Mouse (Mus musculus): Measurements from ENCODE around the gene Hnrnpa3. TPM values are rescaled to one million over a fixed set of nuclear protein-coding genes. Genes with fewer than 3 reads are reported as not detected.
"Not testable (repeated sequence)": the region's sequence is repeated elsewhere in the genome, so short reads cannot be mapped to it uniquely, and the experiment has no call there.

Gene Hnrnpa3
- polyA plus RNA-seq, 1 experiment from 2014 or later, result 194 TPM

- ATAC-seq (replicated peaks); H3K4me3 ChIP-seq; H3K27ac ChIP-seq; H3K36me3 ChIP-seq (replicated peaks); H3K27me3 ChIP-seq (replicated peaks); H3K4me1 ChIP-seq; H3K9me3 ChIP-seq; H3K4me2 ChIP-seq; H3K9ac ChIP-seq: not testable (repeated sequence)
- 89% methylated on average over 4 of the region's 4 CpGs for WGBS
Observed at GRCm38 (mm10) chr2:75642312-75642711, 16.7 kb upstream of the Hnrnpa3 start.

GRCm38 (mm10) chr2:75642795-75643550, 16.1 kb upstream of the Hnrnpa3 start:
- 84% methylated on average over 8 of the region's 8 CpGs for WGBS
- no peak for ATAC-seq (replicated peaks)

GRCm38 (mm10) chr2:75643950-75644349, 15.1 kb upstream of the Hnrnpa3 start:
- Histone ChIP-seq H3K27ac (no peak overlapping the region), H3K4me1 (no peaks in the 10 kb centered on the region), H3K4me2 (no peak overlapping the region), H3K27me3 (replicated peaks) (no peaks in the 10 kb centered on the region), H3K36me3 (replicated peaks) (no peaks in the 10 kb centered on the region), H3K9me3 (no peaks in the 10 kb centered on the region), H3K4me3 (no peak overlapping the region), H3K9ac (no peak overlapping the region)
- no peak for ATAC-seq (replicated peaks)
- 88% methylated on average over 6 of the region's 6 CpGs for WGBS

More at GRCm38 (mm10) chr2:75642795-75643550, 16.1 kb upstream of the Hnrnpa3 start:
- no peaks in the 10 kb centered on the region for H3K27me3 ChIP-seq (replicated peaks)
- H3K9me3 ChIP-seq, result no peaks in the 10 kb centered on the region
- no peak overlapping the region for H3K4me2 ChIP-seq
- H3K4me1 ChIP-seq, result no peaks in the 10 kb centered on the region
- H3K9ac ChIP-seq, result no peak overlapping the region
- no peak overlapping the region for H3K4me3 ChIP-seq
- no peaks in the 10 kb centered on the region for H3K36me3 ChIP-seq (replicated peaks)
- H3K27ac ChIP-seq, result no peak overlapping the region

- WGBS, result 91% methylated on average over 12 of the region's 12 CpGs
- ATAC-seq (replicated peaks), result no peak
- H3K36me3 ChIP-seq (replicated peaks), result no peaks in the 10 kb centered on the region
- no peak overlapping the region for H3K4me2 ChIP-seq
- H3K27ac ChIP-seq, result no peak overlapping the region
- H3K4me1 ChIP-seq, result no peaks in the 10 kb centered on the region
- H3K9me3 ChIP-seq, result no peaks in the 10 kb centered on the region
- H3K9ac ChIP-seq, result no peak overlapping the region
- H3K4me3 ChIP-seq, result no peak overlapping the region
- no peaks in the 10 kb centered on the region for H3K27me3 ChIP-seq (replicated peaks)
Observed at GRCm38 (mm10) chr2:75645251-75645650, 13.8 kb upstream of the Hnrnpa3 start.

GRCm38 (mm10) chr2:75650437-75650836, 8.6 kb upstream of the Hnrnpa3 start:
- Histone ChIP-seq H3K36me3 (replicated peaks) (no peaks in the 10 kb centered on the region), H3K9me3 (no peaks in the 10 kb centered on the region), H3K9ac (no peak overlapping the region), H3K27ac (no peak overlapping the region), H3K4me3 (no peak overlapping the region), H3K4me2 (no peak overlapping the region), H3K4me1 (no peaks in the 10 kb centered on the region), H3K27me3 (replicated peaks) (no peaks in the 10 kb centered on the region)
- WGBS, result 93% methylated on average over 1 of the region's 1 CpGs
- ATAC-seq (replicated peaks), result no peak

DNA sequence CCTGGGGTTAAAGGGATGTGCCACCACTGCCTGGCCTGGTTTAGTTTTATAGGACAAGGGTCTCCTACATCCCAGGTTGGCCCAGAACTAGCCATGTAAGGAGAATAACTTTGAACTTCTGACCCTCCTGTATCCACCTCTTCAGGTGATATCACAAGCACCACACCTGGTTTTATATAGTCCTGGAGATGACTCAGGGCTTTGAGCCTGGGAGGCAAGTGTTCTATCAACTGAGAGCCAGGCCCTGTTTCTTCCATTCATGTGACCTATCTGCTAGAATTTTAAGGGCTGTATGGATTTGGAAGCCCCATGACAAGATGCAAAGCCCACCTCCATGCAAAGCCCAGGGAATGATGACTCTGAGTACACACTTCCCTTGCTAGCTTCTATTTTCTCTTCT, 5.9 kb upstream of the Hnrnpa3 start:
- Histone ChIP-seq H3K4me1 (peaks cover 10% of the 10 kb centered on the region), H3K4me2 (no peak overlapping the region), H3K36me3 (replicated peaks) (no peaks in the 10 kb centered on the region), H3K27me3 (replicated peaks) (no peaks in the 10 kb centered on the region), H3K4me3 (no peak overlapping the region), H3K27ac (no peak overlapping the region), H3K9me3 (no peaks in the 10 kb centered on the region), H3K9ac (no peak overlapping the region)
- no peak for ATAC-seq (replicated peaks)

DNA sequence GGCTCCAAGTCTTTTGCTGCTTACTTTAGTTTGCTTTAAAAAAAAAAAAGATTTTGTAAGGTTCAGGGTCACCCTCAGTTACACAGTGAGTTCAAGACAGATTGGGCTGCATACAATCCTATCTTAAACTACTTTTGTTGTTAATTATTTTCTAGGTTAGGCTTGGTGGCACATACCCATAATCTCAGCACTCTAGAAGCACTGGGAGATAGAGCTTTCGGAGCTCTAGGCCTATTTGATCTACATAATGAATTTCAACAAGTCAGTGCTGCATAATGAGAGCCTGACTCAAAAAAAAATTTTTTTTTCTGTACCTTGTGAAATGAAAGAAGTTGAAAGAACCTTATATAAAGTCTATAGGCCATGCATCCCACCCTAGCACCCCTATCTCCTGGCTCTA, 4.4 kb upstream of the Hnrnpa3 start:
- Histone ChIP-seq H3K4me2 (no peak overlapping the region), H3K36me3 (replicated peaks) (no peaks in the 10 kb centered on the region), H3K27ac (no peak overlapping the region), H3K27me3 (replicated peaks) (no peaks in the 10 kb centered on the region), H3K9ac (no peak overlapping the region), H3K9me3 (no peaks in the 10 kb centered on the region), H3K4me1 (peaks cover 10% of the 10 kb centered on the region), H3K4me3 (no peak overlapping the region)
- WGBS, result 80% methylated on average over 1 of the region's 1 CpGs
- no peak for ATAC-seq (replicated peaks)

DNA sequence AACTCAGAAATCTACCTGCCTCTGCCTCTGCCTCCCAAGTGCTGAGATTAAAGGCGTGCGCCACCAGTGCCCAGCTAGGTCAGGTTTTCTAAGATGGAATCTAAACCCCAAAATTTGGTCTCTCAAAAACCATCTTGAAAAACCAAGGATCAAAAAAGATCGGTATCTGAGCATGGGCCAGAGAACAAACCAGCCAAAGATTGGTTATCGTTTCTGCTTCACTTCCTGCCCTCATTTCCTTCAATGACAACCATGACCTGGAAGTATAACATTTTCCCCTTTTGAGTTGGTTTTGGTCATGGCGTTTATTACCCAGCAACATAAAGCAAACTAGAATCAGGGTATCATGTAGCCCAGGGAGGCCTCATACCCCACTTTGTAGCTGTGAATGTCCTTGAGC, 2.1 kb upstream of the Hnrnpa3 start:
- no peaks in the 10 kb centered on the region for H3K27me3 ChIP-seq (replicated peaks)
- no peak for ATAC-seq (replicated peaks)
- peaks cover 23% of the 10 kb centered on the region for H3K4me1 ChIP-seq
- peak overlapping the region; percentile 99; the same call in 1 of the 2 replicates for H3K27ac ChIP-seq
- no peak overlapping the region for H3K4me3 ChIP-seq
- H3K4me2 ChIP-seq, result no peak overlapping the region
- no peaks in the 10 kb centered on the region for H3K36me3 ChIP-seq (replicated peaks)
- no peaks in the 10 kb centered on the region for H3K9me3 ChIP-seq
- no peak overlapping the region for H3K9ac ChIP-seq
- WGBS, result 96% methylated on average over 5 of the region's 5 CpGs

DNA sequence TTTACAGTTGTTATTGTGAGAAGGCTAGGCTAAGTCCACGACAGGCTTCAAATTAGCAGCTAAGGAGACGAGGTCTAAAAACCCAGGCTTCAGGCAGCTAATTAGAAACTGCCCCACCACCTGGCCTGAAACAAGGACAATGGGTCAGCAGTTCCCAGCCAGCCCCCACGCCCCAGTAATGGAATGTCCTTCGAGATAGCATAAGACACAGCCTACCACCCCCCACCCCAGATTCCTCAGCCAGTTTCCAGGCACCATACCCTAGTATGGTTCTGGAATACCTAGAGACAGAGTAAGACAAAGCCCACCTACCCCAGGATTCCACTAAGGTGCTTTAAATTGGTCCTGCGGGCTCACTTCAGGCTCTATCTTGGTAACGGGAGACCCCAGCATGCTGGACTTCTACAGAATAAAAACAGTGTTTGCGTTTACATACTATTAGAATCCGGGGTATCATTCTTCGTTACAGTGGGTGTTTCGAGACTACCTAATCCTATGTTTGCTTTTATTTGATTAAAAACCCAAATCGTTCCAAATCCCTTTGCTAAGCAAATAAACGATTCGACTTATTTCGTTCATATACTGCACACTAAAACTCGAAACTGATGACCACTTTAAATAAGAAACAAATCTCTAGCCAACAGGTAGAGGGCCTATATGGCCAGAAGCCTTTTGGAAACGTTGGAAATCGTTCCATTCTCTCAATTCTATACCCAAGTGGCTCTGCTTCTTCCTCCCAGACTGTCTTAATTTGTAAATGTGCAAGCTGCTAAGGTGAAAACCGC, 962 bp upstream of the Hnrnpa3 start:
- no peaks in the 10 kb centered on the region for H3K9me3 ChIP-seq
- 3% methylated on average over 18 of the region's 18 CpGs for WGBS
- H3K27ac ChIP-seq, result peak overlapping the region; percentile 99
- H3K4me1 ChIP-seq, result peaks cover 23% of the 10 kb centered on the region
- no peaks in the 10 kb centered on the region for H3K27me3 ChIP-seq (replicated peaks)
- peak overlapping the region; percentile 55 for H3K4me2 ChIP-seq
- H3K4me3 ChIP-seq, result peak overlapping the region; percentile 64
- peak; percentile 10; the same call in 1 of the 2 replicates for ATAC-seq (replicated peaks)
- peak overlapping the region; percentile 82 for H3K9ac ChIP-seq
- peaks cover 8% of the 10 kb centered on the region; the same call in 1 of the 2 replicates for H3K36me3 ChIP-seq (replicated peaks)

DNA sequence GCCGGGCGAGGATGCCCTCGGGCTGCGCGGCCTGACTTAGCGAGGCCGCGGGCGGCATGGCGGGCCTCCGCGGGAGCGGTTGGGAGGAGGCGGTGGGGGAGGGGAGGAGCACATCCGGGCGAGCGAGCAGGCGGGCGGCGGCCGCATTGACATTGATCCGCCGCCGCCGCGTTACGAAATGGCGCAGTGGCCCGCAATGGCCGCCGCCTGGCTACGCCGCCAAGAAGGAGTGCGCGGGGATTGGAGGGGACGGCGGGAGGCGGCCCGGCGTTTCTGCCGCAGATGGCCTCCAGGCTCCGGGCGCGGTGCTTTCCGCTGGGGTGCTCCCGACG, 534 bp downstream of the Hnrnpa3 start:
- 0% methylated on average over 42 of the region's 47 CpGs for WGBS
- peak; percentile 80 for ATAC-seq (replicated peaks)
- peak overlapping the region; percentile 64 for H3K4me2 ChIP-seq

DNA sequence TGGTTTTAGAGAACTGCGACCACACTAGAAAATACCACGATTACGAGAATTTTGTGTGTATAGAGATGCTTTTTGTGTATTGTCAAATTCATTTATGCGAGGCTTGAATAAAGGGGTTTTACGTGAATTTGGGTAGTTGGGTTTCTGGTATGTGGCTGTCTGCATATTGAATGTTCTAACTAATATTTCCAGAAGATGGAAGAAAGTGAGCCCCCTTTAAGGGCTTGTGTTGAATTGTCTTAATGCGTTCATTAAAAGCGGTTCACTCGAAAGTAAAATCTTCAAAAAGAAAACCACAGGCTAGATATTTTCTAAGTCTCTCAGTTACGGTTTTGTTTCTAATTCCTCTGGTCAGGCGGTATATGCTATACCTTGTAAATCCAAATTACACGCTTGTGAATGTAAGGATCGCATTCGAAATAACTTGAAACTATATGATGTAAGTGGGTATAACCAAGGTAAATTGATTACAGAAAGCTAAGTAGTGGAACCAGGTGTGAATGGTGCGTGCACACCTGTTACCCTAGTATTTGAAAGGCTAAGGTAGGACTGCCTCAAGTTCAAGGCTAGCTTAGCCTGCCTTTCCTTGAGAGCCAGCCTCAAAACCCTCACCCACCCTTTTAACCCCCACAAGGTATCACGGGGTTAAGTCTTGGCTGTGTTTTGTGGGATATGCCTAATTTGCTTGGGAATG, 1.3 kb downstream of the Hnrnpa3 start:
- no peaks in the 10 kb centered on the region for H3K9me3 ChIP-seq
- H3K27me3 ChIP-seq (replicated peaks), result no peaks in the 10 kb centered on the region
- peak overlapping the region; percentile 64 for H3K4me3 ChIP-seq
- peaks cover 26% of the 10 kb centered on the region for H3K36me3 ChIP-seq (replicated peaks)
- peak overlapping the region; percentile 73 for H3K9ac ChIP-seq
- peaks cover 23% of the 10 kb centered on the region for H3K4me1 ChIP-seq
- H3K27ac ChIP-seq, result peak overlapping the region; percentile 99; the same call in 1 of the 2 replicates
- no peak for ATAC-seq (replicated peaks)
- H3K4me2 ChIP-seq, result peak overlapping the region; percentile 64
- 2% methylated on average over 15 of the region's 15 CpGs for WGBS

More for the DNA sequence above, 534 bp downstream of the Hnrnpa3 start:
- Histone ChIP-seq H3K9ac (peak overlapping the region; percentile 73), H3K27ac (peak overlapping the region; percentile 99), H3K4me3 (peak overlapping the region; percentile 64), H3K27me3 (replicated peaks) (no peaks in the 10 kb centered on the region), H3K4me1 (peaks cover 23% of the 10 kb centered on the region), H3K36me3 (replicated peaks) (peaks cover 21% of the 10 kb centered on the region), H3K9me3 (no peaks in the 10 kb centered on the region)

DNA sequence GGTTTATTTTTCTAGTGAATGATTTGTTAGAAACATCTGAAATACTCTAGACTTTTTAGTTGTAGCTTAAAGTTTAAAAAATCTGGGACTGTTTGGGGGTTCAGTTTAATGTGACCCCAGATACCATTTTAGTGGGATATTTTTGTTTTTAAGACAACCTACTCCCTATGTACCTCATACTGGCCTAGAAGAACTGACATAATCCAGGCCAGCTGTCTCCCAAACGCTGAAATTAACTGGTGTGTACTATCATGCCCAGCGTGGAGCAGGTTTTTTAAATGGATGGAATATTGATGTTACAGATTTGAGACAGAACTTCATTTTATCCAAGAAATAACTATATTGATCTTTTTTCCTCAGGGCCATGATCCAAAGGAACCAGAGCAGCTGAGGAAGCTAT, 2.0 kb downstream of the Hnrnpa3 start:
- 30% methylated on average over 2 of the region's 2 CpGs for WGBS
- Histone ChIP-seq H3K4me1 (peaks cover 23% of the 10 kb centered on the region), H3K27ac (no peak overlapping the region), H3K27me3 (replicated peaks) (no peaks in the 10 kb centered on the region), H3K4me2 (peak overlapping the region; percentile 64), H3K9ac (0 out of 2 replicates have a peak overlapping the region, but pooled peaks have one; percentile 73), H3K36me3 (replicated peaks) (peaks cover 26% of the 10 kb centered on the region), H3K4me3 (peak overlapping the region; percentile 64), H3K9me3 (no peaks in the 10 kb centered on the region)
- no peak for ATAC-seq (replicated peaks)

Measured in midbrain, embryonic 15.5 days (tissue).